8 mouse cellular contexts compared by ENCODE assay signal in genomic region chr5:121544910-121545792, GRCm38 (mm10). TPM values are rescaled to one million over a fixed set of nuclear protein-coding genes. Genes with fewer than 3 reads are reported as not detected.
DNase-seq lines count a peak whose midpoint lies in the region; ATAC-seq and TF ChIP-seq lines count a peak whose summit lies in the region.

Gene Adam1a (minus strand): TSS chr5:121545482.
Gene Gm42878 (minus strand): TSS chr5:121545482.

- peaks cover 2% of the 10 kb centered on the region; the same call in 1 of the 2 replicates for H3K4me1 ChIP-seq in cerebellum, adult 2 months (ENCODE audit: control insufficient read depth, insufficient read depth, low read length)
- peaks cover 32% of the 10 kb centered on the region for H3K4me1 ChIP-seq in heart, embryonic 13.5 days
- peaks cover 16% of the 10 kb centered on the region for H3K4me1 ChIP-seq in limb, embryonic 12.5 days (replicated peaks)
- peaks cover 36% of the 10 kb centered on the region for H3K4me1 ChIP-seq in midbrain, embryonic 13.5 days (replicated peaks)

- ATAC-seq in heart, embryonic 13.5 days (ENCODE audit: extremely low read depth, insufficient number of reproducible peaks, low FRiP score, low TSS enrichment), result peak; percentile 50
- ATAC-seq in limb, embryonic 12.5 days (ENCODE audit: insufficient number of reproducible peaks, insufficient read depth, low FRiP score, low TSS enrichment, low read depth), result peak; percentile 3; the same call in 1 of the 2 replicates
- peak; percentile 70 for ATAC-seq in midbrain, embryonic 13.5 days

- peak within 1 kb of the TSS; percentile 90 for H3K27ac ChIP-seq in cerebellum, adult 2 months (ENCODE audit: insufficient read depth, low read length)
- peak within 1 kb of the TSS; percentile 90 for H3K27ac ChIP-seq in heart, embryonic 13.5 days (replicated peaks)
- H3K27ac ChIP-seq in limb, embryonic 12.5 days, result peak within 1 kb of the TSS; percentile 96
- peak within 1 kb of the TSS; percentile 96 for H3K27ac ChIP-seq in midbrain, embryonic 13.5 days

- no peak for TF ChIP-seq POLR2A in cerebellum, adult 2 months (IDR thresholded peaks at IDR 0.05; ENCODE audit: borderline replicate concordance, insufficient read depth, low read length)
- no peak for TF ChIP-seq POLR2A in brain, embryonic 14.5 days (IDR thresholded peaks at IDR 0.05; ENCODE audit: borderline replicate concordance, extremely low read depth, insufficient read depth, insufficient read length, poor library complexity, severe bottlenecking)

- WGBS in cerebellum, adult 2 months, result under 1% methylated on average over 93 of the region's 97 CpGs
- under 1% methylated on average over 76 of the region's 97 CpGs for WGBS in heart, embryonic 13.5 days
- 1% methylated on average over 52 of the region's 97 CpGs for WGBS in limb, embryonic 12.5 days
- under 1% methylated on average over 50 of the region's 97 CpGs for WGBS in midbrain, embryonic 13.5 days

- no peak for TF ChIP-seq CTCF in cerebellum, adult 2 months (IDR thresholded peaks at IDR 0.05; ENCODE audit: borderline replicate concordance, insufficient read depth, low read depth, low read length)
- TF ChIP-seq CTCF in brain, embryonic 14.5 days (IDR thresholded peaks at IDR 0.05; ENCODE audit: borderline replicate concordance, extremely low read depth, insufficient read depth, insufficient read length), result no peak

- peak within 1 kb of the TSS; percentile 96 for H3K4me3 ChIP-seq in cerebellum, adult 2 months (replicated peaks; ENCODE audit: insufficient read depth, low read depth, low read length)
- peak within 1 kb of the TSS; percentile 100 for H3K4me3 ChIP-seq in heart, embryonic 13.5 days
- H3K4me3 ChIP-seq in limb, embryonic 12.5 days (replicated peaks), result peak within 1 kb of the TSS; percentile 100
- H3K4me3 ChIP-seq in midbrain, embryonic 13.5 days (replicated peaks), result peak within 1 kb of the TSS; percentile 99

- DNase-seq in cerebellum, adult 2 months, result no peak
- no peak for DNase-seq in cerebellum, adult 9-11 months
- peak; percentile 17 for DNase-seq in 416B (ENCODE audit: low read depth)
- DNase-seq in brain, embryonic 14.5 days (ENCODE audit: low read depth), result peak; percentile 31
- DNase-seq in thymus, postnatal 0 days (ENCODE audit: low spot score), result peak; percentile 50

- H3K4me2 ChIP-seq in heart, embryonic 13.5 days, result peak within 1 kb of the TSS; percentile 97
- H3K4me2 ChIP-seq in limb, embryonic 12.5 days, result peak within 1 kb of the TSS; percentile 93
- peak within 1 kb of the TSS; percentile 83 for H3K4me2 ChIP-seq in midbrain, embryonic 13.5 days (replicated peaks)

- peak within 1 kb of the TSS; percentile 98 for H3K9ac ChIP-seq in heart, embryonic 13.5 days
- peak within 1 kb of the TSS; percentile 97 for H3K9ac ChIP-seq in limb, embryonic 12.5 days (replicated peaks)
- H3K9ac ChIP-seq in midbrain, embryonic 13.5 days (replicated peaks), result peak within 1 kb of the TSS; percentile 99

- H3K36me3 ChIP-seq in heart, embryonic 13.5 days, result no peaks in the 10 kb centered on the region
- peaks cover 3% of the 10 kb centered on the region; the same call in 1 of the 2 replicates for H3K36me3 ChIP-seq in limb, embryonic 12.5 days
- H3K36me3 ChIP-seq in midbrain, embryonic 13.5 days, result no peaks in the 10 kb centered on the region

- no peaks in the 10 kb centered on the region for H3K27me3 ChIP-seq in cerebellum, adult 2 months (ENCODE audit: control insufficient read depth, insufficient read depth, low read length)
- H3K27me3 ChIP-seq in heart, embryonic 13.5 days (replicated peaks), result no peaks in the 10 kb centered on the region
- no peaks in the 10 kb centered on the region for H3K27me3 ChIP-seq in limb, embryonic 12.5 days
- H3K27me3 ChIP-seq in midbrain, embryonic 13.5 days, result no peaks in the 10 kb centered on the region

- no peaks in the 10 kb centered on the region for H3K9me3 ChIP-seq in heart, embryonic 13.5 days
- H3K9me3 ChIP-seq in limb, embryonic 12.5 days, result no peaks in the 10 kb centered on the region
- no peaks in the 10 kb centered on the region for H3K9me3 ChIP-seq in midbrain, embryonic 13.5 days

RNA-seq across cellular contexts. Expression of gene Adam1a, which starts in this region (rescaled TPM):
- polyA plus RNA-seq in cerebellum, adult 2 months (2012; rRNA removed), result 30.6 and 31.5 TPM in 2 replicates
- 34.1 and 38.2 TPM in 2 replicates for polyA plus RNA-seq in brain, embryonic 14.5 days (2012; rRNA removed)
- polyA plus RNA-seq in heart, embryonic 13.5 days (2015; fragmentation: Nextera tagmentation; extraction: Ambion mirVana), result 1.2 and 1.3 TPM in 2 replicates
- polyA plus RNA-seq in limb, embryonic 12.5 days (2016; fragmentation: Nextera tagmentation; extraction: Ambion mirVana), result 1.8 and 1.9 TPM in 2 replicates
- polyA plus RNA-seq in midbrain, embryonic 13.5 days (2015; fragmentation: Nextera tagmentation; extraction: Ambion mirVana), result 4.9 TPM in 2 replicates
- polyA plus RNA-seq in thymus, postnatal 0 days (2015; fragmentation: Nextera tagmentation; extraction: Ambion mirVana), result 0.64 and 0.66 TPM in 2 replicates

RNA-seq across cellular contexts. Expression of gene Gm42878, which starts in this region (rescaled TPM):
- 0.21 TPM in 2 replicates for polyA plus RNA-seq in cerebellum, adult 2 months (2012; rRNA removed)
- polyA plus RNA-seq in brain, embryonic 14.5 days (2012; rRNA removed), result 0.14 and 0.39 TPM in 2 replicates
- not detected in 2 replicates for polyA plus RNA-seq in heart, embryonic 13.5 days (2015; fragmentation: Nextera tagmentation; extraction: Ambion mirVana)
- polyA plus RNA-seq in limb, embryonic 12.5 days (2016; fragmentation: Nextera tagmentation; extraction: Ambion mirVana), result not detected in 2 replicates
- polyA plus RNA-seq in midbrain, embryonic 13.5 days (2015; fragmentation: Nextera tagmentation; extraction: Ambion mirVana), result not detected in 2 replicates
- polyA plus RNA-seq in thymus, postnatal 0 days (2015; fragmentation: Nextera tagmentation; extraction: Ambion mirVana), result not detected in 2 replicates

Comparison
In these comparisons a context has a peak if more than half of its experiments do, and no peak if none do; other contexts are left out.
1. Peak in DNase-seq in thymus, postnatal 0 days; RNA of the genes that start here not detected or under 1 TPM.
2. DNase-seq: peak in 416B (single experiment) and brain, embryonic 14.5 days (single experiment); none in cerebellum, adult 2 months (0 of 2) and cerebellum, adult 9-11 months (single experiment).
3. ATAC-seq: peak in every context shown above with its lines; median percentile 70 in midbrain, embryonic 13.5 days; 50 in heart, embryonic 13.5 days; 3 in limb, embryonic 12.5 days.
4. Peak in every context shown above with its lines, with median percentiles within 50 percentile points of each other: H3K27ac ChIP-seq, H3K4me3 ChIP-seq, H3K4me2 ChIP-seq and H3K9ac ChIP-seq.